Mouse (Mus musculus) embryonic stem cell, embryonic (primary cell): ENCODE results near the gene Kcnj10.

ENCODE experiments used
- CTCF ChIA-PET, 4 experiments: fragments of 300-600 bp in 2 of 4; fragments of 350-600 bp in 2 of 4; sonication (Branson Sonifier 250); formaldehyde crosslinking; loops; one replicate each; lab custom pipeline; 2022; ENCODE audit warnings: inconsistent platforms in 2 of 4; lab: Charles Lee
- POLR2A ChIA-PET, 4 experiments: fragments of 300-600 bp in 2 of 4; fragments of 350-600 bp in 2 of 4; sonication (Branson Sonifier 250); formaldehyde crosslinking; loops; one replicate each; lab custom pipeline; 2022; ENCODE audit warnings: antibody characterized with exemption in 4 of 4, inconsistent platforms in 1 of 4; lab: Charles Lee

Gene Kcnj10

GRCm38 (mm10) chr1:172337411-172338185 lies 3.4 kb upstream of the Kcnj10 start:
- ChIA-PET CTCF (interaction anchor here in 1 of 4 experiments (1.0 kb wide), 1 partner anchor 12 kb away, joined by 3 read pairs; no protein-coding TSS in a partner anchor), POLR2A (interaction anchor here in 1 of 4 experiments (1.1 kb wide), 1 partner anchor 13 kb away, joined by 3 read pairs; no protein-coding TSS in a partner anchor)

DNA sequence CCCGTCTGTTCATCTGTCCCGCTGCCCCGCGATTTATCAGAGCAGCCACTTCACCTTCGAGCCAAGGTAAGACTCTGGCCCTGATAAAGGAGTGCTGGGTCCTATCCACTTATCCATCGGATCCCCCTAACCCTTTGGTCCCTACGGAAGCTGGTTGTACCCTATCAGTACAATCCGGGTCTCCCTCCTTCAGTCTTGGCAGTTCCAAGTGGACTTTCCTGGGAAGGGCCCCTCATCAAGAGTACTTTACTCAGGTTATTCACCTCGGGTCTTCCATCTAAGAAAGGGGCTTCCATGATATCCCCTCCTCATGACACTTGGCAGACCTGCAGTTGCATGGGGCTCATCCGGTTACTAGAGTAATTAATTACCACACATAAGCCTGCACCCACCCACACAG lies 376 bp downstream of the Kcnj10 start:
- ChIA-PET POLR2A (interaction anchor here in 3 of 4 experiments (0.8 to 3.6 kb wide), 23 partner anchors 8 to 259 kb away, joined by 3 to 26 read pairs (median 3); partner anchors contain the start of genes Dcaf8 (in 3 of the 3), Pigm (in 2 of the 3), Copa (in 1 of the 3) and Kcnj9 (in 1 of the 3)), CTCF (interaction anchor here in 3 of 4 experiments (0.5 to 1.9 kb wide), 13 partner anchors 8 to 317 kb away, joined by 3 to 14 read pairs (median 5); no protein-coding TSS in a partner anchor)

DNA sequence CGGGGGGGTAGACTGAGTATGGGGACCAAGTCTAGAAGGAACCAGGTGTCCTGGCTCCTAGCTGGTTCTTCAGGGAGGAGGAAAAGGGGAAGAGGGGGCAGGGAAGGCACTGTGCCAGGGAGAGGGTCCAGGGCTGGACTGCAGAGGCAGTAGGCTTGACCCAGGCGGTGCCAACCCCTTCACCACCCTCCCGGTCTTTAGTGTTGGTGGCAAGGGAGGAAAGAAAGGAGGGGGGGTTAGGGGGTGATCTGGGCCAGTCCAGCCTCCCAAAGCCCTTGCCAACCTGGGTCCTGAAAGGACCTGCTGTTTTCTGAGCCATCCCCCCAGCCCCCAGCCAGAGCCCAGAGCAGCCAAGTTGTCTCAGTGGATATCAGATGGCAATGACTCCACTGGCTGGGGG lies 1.7 kb downstream of the Kcnj10 start:
- ChIA-PET POLR2A (interaction anchor here in 2 of 4 experiments (1.0 to 3.6 kb wide), 2 partner anchors 9 kb away, joined by 3 to 26 read pairs; no protein-coding TSS in a partner anchor), CTCF (interaction anchor here in 1 of 4 experiments (0.6 kb wide), 1 partner anchor 105 kb away, joined by 3 read pairs; no protein-coding TSS in a partner anchor)

DNA sequence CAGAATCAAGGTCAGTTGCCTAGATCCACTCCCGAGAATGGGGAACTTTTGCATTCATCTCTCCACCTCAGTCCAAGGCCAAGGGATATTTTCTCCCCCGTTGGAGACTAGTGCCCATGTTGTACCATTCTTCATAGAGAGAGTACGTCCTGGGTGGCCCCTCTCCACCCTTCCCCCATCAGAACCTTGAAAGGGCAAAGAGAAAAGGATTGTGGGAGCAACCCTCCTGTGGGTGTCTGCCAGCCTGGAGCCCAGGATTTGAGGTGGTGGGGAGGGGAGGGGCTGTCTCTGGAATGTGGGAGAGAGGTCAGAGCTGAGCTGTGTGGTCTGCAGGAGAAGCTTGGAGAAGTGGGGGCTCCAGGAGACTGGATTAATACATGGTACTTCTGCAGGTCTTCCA lies 2.9 kb downstream of the Kcnj10 start:
- CTCF ChIA-PET = interaction anchor here in 2 of 4 experiments (0.6 to 1.6 kb wide), 7 partner anchors 10 to 138 kb away, joined by 3 to 7 read pairs (median 5); partner anchors contain the start of gene Pea15a (in 1 of the 2)

DNA sequence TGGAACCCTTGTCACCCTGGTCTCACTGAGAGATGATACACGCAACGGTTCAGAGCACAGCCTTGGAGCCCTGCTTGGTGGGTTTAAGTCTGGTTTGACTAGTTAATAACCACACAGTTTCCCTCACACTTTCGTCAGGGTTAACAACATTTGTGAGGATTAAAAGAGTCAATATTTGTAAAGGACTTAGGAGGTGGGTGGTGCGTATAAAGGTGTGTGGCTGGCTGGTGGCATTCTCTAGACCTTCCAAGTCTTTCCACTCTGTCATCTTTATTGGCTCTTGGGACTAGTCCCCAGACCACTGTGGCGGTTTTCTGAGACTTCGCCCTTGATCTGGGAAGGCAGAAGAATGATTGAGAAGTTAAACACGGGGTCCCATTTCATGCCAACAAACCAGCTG lies 3.8 kb downstream of the Kcnj10 start:
- POLR2A ChIA-PET = interaction anchor here in 2 of 4 experiments (0.8 to 2.4 kb wide), 4 partner anchors 11 to 264 kb away, joined by 3 to 7 read pairs (median 4); no protein-coding TSS in a partner anchor
- CTCF ChIA-PET = interaction anchor here (0.6 to 1.6 kb wide), 10 partner anchors 15 to 933 kb away, joined by 3 to 14 read pairs (median 3); partner anchors contain the start of gene Usf1 (in 1 of the 4)

More for the DNA sequence above, 2.9 kb downstream of the Kcnj10 start:
- POLR2A ChIA-PET = interaction anchor here in 2 of 4 experiments (1.2 to 1.3 kb wide), 2 partner anchors 13 to 20 kb away, joined by 3 to 4 read pairs; no protein-coding TSS in a partner anchor

DNA sequence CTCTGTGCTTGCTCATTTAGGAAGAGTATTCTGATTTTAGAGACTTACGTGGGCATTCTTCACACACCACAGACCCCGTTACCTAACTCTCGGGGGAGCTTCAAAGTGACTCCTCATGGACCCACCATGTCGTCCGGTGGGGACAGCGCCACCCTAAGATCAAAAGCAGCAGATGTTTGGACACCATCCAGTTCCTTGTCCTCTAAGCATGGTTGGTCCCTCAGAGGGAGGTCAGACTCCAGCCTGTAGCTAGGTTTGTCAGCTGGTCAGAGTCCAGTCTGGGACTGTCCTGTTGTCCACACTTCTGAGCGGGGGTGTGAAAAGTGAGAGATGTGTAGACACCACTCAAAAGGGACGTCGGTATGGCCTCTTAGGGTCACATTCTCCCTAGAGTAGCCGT lies 5.7 kb downstream of the Kcnj10 start:
- ChIA-PET CTCF (interaction anchor here in 2 of 4 experiments (1.4 to 2.3 kb wide), 2 partner anchors 10 to 22 kb away, joined by 3 to 9 read pairs; no protein-coding TSS in a partner anchor), POLR2A (interaction anchor here in 1 of 4 experiments (1.1 to 2.4 kb wide), 4 partner anchors 13 to 264 kb away, joined by 3 to 7 read pairs (median 5); partner anchors contain the start of genes Copa, Ncstn and Pigm)

DNA sequence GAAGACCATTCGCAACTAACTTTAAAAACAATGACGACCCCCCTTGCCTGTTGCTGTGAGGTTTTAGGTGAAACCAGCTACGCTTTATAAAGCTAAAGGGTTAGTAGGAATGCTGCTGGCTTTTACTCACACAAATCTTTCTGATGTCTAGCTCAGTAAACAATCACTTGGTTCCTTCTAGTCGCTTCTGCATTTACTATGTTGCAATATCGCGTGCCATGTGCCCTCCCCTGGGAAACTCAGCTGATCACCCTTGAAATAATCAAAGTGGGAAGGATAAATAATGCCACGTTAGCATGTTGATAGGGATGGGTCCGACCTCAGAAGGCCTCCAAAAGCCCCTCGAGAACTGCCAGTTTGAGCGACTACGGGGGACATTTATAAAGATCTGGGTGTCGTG lies 6.4 kb downstream of the Kcnj10 start:
- ChIA-PET CTCF (interaction anchor here in 2 of 4 experiments (2.3 to 2.4 kb wide), 2 partner anchors 10 kb away, joined by 7 to 9 read pairs; no protein-coding TSS in a partner anchor), POLR2A (interaction anchor here (0.6 to 2.5 kb wide), 7 partner anchors 17 to 265 kb away, joined by 3 to 6 read pairs (median 4); partner anchors contain the start of genes Copa (in 1 of the 4), Ncstn (in 1 of the 4) and Pigm (in 1 of the 4))

DNA sequence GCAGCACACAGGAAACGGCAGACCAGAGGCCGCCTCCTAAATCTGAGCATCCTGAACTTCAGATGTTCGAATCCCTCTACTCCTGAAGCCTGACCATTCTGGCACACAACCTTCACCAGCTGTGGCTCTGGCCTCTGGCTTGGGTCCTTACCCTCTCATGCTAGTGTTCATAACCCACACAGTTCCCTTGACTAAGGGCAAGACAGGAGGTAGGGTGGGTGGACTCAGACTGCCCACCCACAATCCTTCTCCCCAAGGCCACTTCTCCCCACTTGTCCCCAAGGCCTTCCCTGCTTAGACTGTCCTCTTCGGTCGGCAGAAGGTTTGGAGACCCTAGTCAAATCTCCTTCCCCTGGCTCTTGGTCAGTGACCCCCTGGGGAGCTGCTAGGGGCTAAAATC lies 8.5 kb downstream of the Kcnj10 start:
- POLR2A ChIA-PET = interaction anchor here (0.7 to 5.5 kb wide), 20 partner anchors 9 to 847 kb away, joined by 3 to 26 read pairs (median 4); partner anchors contain the start of genes Kcnj10 (in 3 of the 4), Pigm (in 2 of the 4) and Dcaf8 (in 1 of the 4)

GRCm38 (mm10) chr1:172349916-172350812 lies 9.2 kb downstream of the Kcnj10 start:
- ChIA-PET POLR2A (interaction anchor here (0.6 to 5.5 kb wide), 26 partner anchors 9 to 411 kb away, joined by 3 to 26 read pairs (median 3); partner anchors contain the start of genes Kcnj10 (in 3 of the 4), Pigm (in 3 of the 4), Dcaf8 (in 1 of the 4) and Tagln2 (in 1 of the 4)), CTCF (interaction anchor here (0.5 to 3.0 kb wide), 11 partner anchors 8 to 207 kb away, joined by 3 to 19 read pairs (median 4); partner anchors contain the start of gene Kcnj10 (in 2 of the 4))

More for the DNA sequence above, 8.5 kb downstream of the Kcnj10 start:
- CTCF ChIA-PET = interaction anchor here in 3 of 4 experiments (1.0 to 3.0 kb wide), 12 partner anchors 8 to 206 kb away, joined by 3 to 19 read pairs (median 4); partner anchors contain the start of gene Kcnj10 (in 2 of the 3)

DNA sequence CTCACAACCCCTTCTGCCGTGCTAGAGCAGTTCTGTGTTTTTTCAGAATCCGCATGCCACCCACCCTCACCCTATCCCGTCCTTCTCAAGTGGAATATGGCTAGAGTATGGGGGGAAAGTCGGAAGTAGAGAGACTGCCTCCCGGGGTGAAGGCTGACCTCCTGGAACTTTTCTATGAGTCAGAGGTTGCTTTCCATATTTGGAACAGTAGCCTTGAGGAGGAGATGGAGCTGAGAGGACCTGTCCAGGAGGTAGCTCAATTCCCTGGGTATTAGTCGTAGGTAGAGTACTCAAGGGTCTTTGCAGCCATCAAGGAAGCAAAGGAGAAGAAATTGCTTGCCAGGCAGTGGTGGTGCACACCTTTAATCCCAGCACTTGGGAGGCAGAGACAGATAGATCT lies 11.0 kb downstream of the Kcnj10 start:
- POLR2A ChIA-PET = interaction anchor here in 3 of 4 experiments (0.9 to 5.5 kb wide), 8 partner anchors 11 to 204 kb away, joined by 3 to 26 read pairs (median 4); partner anchors contain the start of genes Kcnj10 (in 3 of the 3), Dcaf8 (in 2 of the 3) and Pigm (in 2 of the 3)
- CTCF ChIA-PET = interaction anchor here in 2 of 4 experiments (0.6 to 1.2 kb wide), 5 partner anchors 12 to 340 kb away, joined by 3 to 4 read pairs (median 3); no protein-coding TSS in a partner anchor

DNA sequence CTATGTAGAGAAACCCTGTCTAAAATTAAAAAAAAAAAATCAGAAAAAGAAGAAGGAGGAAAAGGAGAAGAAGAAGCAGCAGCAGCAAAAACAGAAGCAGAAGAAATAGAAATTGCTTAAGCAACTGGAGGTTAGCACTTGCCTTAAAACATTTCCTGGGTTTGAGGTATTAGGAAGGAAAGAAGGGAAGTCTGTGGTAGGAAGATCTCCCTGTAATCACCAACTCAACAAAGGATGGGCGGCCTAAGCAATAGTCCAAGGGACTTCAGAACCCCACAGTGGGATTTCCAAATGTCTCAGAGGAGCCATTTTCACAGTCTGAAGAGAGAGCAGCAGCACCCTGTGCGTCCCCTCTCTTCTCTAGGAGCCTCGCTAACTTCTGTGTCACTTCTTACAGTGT lies 11.4 kb downstream of the Kcnj10 start:
- POLR2A ChIA-PET = interaction anchor here in 2 of 4 experiments (1.9 to 5.5 kb wide), 2 partner anchors 12 kb away, joined by 4 to 26 read pairs; partner anchors contain the start of gene Kcnj10 (in 2 of the 2)
- CTCF ChIA-PET = interaction anchor here in 3 of 4 experiments (0.7 to 1.1 kb wide), 3 partner anchors 12 to 28 kb away, joined by 3 to 4 read pairs (median 3); no protein-coding TSS in a partner anchor

GRCm38 (mm10) chr1:172355336-172355735 lies 14.3 kb downstream of the Kcnj10 start:
- ChIA-PET POLR2A (interaction anchor here in 1 of 4 experiments (0.6 kb wide), 1 partner anchor 402 kb away, joined by 5 read pairs; no protein-coding TSS in a partner anchor), CTCF (interaction anchor here in 1 of 4 experiments (1.4 to 1.5 kb wide), 2 partner anchors 10 to 14 kb away, joined by 4 to 7 read pairs; no protein-coding TSS in a partner anchor)

GRCm38 (mm10) chr1:172357550-172357949 lies 16.5 kb downstream of the Kcnj10 start:
- ChIA-PET CTCF (interaction anchor here in 3 of 4 experiments (0.5 to 2.9 kb wide), 19 partner anchors 9 to 312 kb away, joined by 3 to 17 read pairs (median 6); partner anchors contain the start of genes Kcnj10 (in 2 of the 3) and Pigm (in 2 of the 3)), POLR2A (interaction anchor here in 2 of 4 experiments (1.1 to 1.6 kb wide), 5 partner anchors 9 to 47 kb away, joined by 3 to 9 read pairs (median 3); no protein-coding TSS in a partner anchor)

GRCm38 (mm10) chr1:172358341-172358740 lies 17.3 kb downstream of the Kcnj10 start:
- CTCF ChIA-PET = interaction anchor here in 2 of 4 experiments (1.1 to 2.9 kb wide), 6 partner anchors 8 to 309 kb away, joined by 3 to 17 read pairs (median 5); no protein-coding TSS in a partner anchor
- POLR2A ChIA-PET = interaction anchor here in 1 of 4 experiments (1.2 kb wide), 1 partner anchor 27 kb away, joined by 3 read pairs; no protein-coding TSS in a partner anchor

- CTCF ChIA-PET = interaction anchor here (0.5 to 2.4 kb wide), 46 partner anchors 8 to 984 kb away, joined by 3 to 21 read pairs (median 4); partner anchors contain the start of genes Pigm (in 3 of the 4), Atp1a2 (in 1 of the 4), Igsf9 (in 1 of the 4) and Pex19 (in 1 of the 4)
- POLR2A ChIA-PET = interaction anchor here in 3 of 4 experiments (0.6 to 1.6 kb wide), 11 partner anchors 8 to 233 kb away, joined by 3 to 14 read pairs (median 4); partner anchors contain the start of genes Pigm (in 1 of the 3) and Tagln2 (in 1 of the 3)
Observed at GRCm38 (mm10) chr1:172364684-172365083, 23.7 kb downstream of the Kcnj10 start.
